Mouse (Mus musculus): ENCODE data around the gene Tgm1.

GRCm38 (mm10) chr14:55658011-55658410, 55.7 kb downstream of the Tgm1 start:
- no peak for TF ChIP-seq CTCF (IDR thresholded peaks at IDR 0.05; ENCODE audit: borderline replicate concordance, extremely low read depth, insufficient read depth, insufficient read length)
- TF ChIP-seq POLR2A (IDR thresholded peaks at IDR 0.05; ENCODE audit: borderline replicate concordance, extremely low read depth, insufficient read depth, insufficient read length, poor library complexity, severe bottlenecking): no peak
